Mouse (Mus musculus) lung, adult 2 months (tissue): ENCODE data around the gene Stpg1.

Source experiments
- CTCF ChIP-seq: fragments of 200-500 bp; IDR thresholded peaks from 2 replicates; pipeline ENCODE4 v1.5.1; 2011; ENCODE audit warnings: mild to moderate bottlenecking, low read length, control low read depth; ENCODE audit not compliant: insufficient read depth
- POLR2A ChIP-seq: fragments of 200-500 bp; IDR thresholded peaks from 2 replicates; pipeline ENCODE4 v1.6.1; 2011; ENCODE audit warnings: low read depth, mild to moderate bottlenecking, control low read depth, low read length, borderline replicate concordance; ENCODE audit errors: extremely low read depth

DNA sequence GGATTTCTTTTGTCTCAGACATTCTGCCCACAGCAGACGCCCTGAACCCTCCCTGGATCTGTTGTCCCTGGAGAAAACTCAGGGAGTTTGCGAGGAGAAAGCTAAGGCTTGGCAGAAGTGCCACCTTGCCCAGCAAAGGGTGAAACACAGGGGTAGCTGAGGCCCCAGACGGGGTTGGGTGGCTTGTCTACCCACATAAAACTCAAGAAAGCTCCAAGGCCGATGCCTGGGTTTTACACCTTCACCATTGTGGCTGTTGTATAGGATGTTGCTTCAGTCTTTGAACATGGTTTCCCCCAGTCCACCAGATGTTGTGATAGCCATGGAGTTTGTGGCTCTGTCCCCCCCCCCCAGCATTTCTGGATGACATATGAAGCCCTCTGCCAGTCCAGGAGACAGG, 90.2 kb downstream of the Stpg1 start:
- TF ChIP-seq POLR2A (no peak), CTCF (no peak)
